Mouse (Mus musculus) heart, embryonic 11.5 days (tissue): ENCODE results near the gene Fbxo17. TPM values are rescaled to one million over a fixed set of nuclear protein-coding genes. Genes with fewer than 3 reads are reported as not detected.

ENCODE experiments used
- ATAC-seq: fragments of 200-750 bp; cut with Nextera tagmentation; replicated peaks from 2 replicates; pipeline ENCODE4 v1.8.0; 2017; ENCODE audit warnings: moderate library complexity; ENCODE audit not compliant: insufficient number of reproducible peaks, low FRiP score, low TSS enrichment
- H3K27ac ChIP-seq: fragments of 300-500 bp; sonication (generic); 2 replicates; pipeline ENCODE4 v1.5.1; 2014; ENCODE audit warnings: mild to moderate bottlenecking, low read depth, low read length
- H3K27me3 ChIP-seq: fragments of 300-500 bp; sonication (generic); 2 replicates; pipeline ENCODE4 v1.6.1; 2014; ENCODE audit warnings: mild to moderate bottlenecking, low read length, mixed read lengths; ENCODE audit not compliant: control insufficient read depth, insufficient read depth
- H3K36me3 ChIP-seq: fragments of 300-500 bp; sonication (generic); 2 replicates; pipeline ENCODE4 v1.6.1; 2014; ENCODE audit warnings: mild to moderate bottlenecking, low read length, moderate library complexity, mixed read lengths; ENCODE audit not compliant: control insufficient read depth, insufficient read depth
- H3K4me1 ChIP-seq: fragments of 300-500 bp; sonication (generic); 2 replicates; pipeline ENCODE4 v1.6.1; 2014; ENCODE audit warnings: low read length; ENCODE audit not compliant: control insufficient read depth, insufficient read depth
- H3K4me2 ChIP-seq: fragments of 300-500 bp; sonication (generic); 2 replicates; pipeline ENCODE4 v1.6.1; 2014; ENCODE audit warnings: mild to moderate bottlenecking, moderate library complexity
- H3K4me3 ChIP-seq: fragments of 300-500 bp; sonication (generic); 2 replicates; pipeline ENCODE4 v1.5.1; 2014; ENCODE audit warnings: low read depth, low read length
- H3K9ac ChIP-seq: fragments of 300-500 bp; sonication (generic); 2 replicates; pipeline ENCODE4 v1.6.1; 2014; ENCODE audit warnings: mild to moderate bottlenecking, low read depth, low read length, moderate library complexity
- H3K9me3 ChIP-seq: fragments of 300-500 bp; sonication (generic); replicated peaks from 2 replicates; pipeline ENCODE4 v1.6.1; 2016; ENCODE audit warnings: low read length; ENCODE audit not compliant: control insufficient read depth
- WGBS: fragments of 180-500 bp; shearing (Covaris S2); extraction: QIAGEN DNeasy Blood & Tissue Kit; methylation state at CpG from one replicate; pipeline ENCODE4 v1.1.7; 2014; ENCODE audit not compliant: insufficient replicate concordance; 5-methylcytosine and 5-hydroxymethylcytosine counted together
- polyA plus RNA-seq: library from polyadenylated mRNA; unstranded; fragments of >200 nt; fragmentation: Nextera tagmentation; extraction: Ambion mirVana; gene quantifications from 2 replicates; pipeline ENCODE4 v1.2.1, GENCODE M21; 2014

The Fbxo17 gene
- polyA plus RNA-seq, 1 experiment from 2014 or later = 12.0 TPM

- 89% methylated on average over 21 of the region's 21 CpGs for WGBS
- Histone ChIP-seq H3K4me3 (no peak overlapping the region), H3K9me3 (no peaks in the 10 kb centered on the region), H3K27ac (no peak overlapping the region), H3K9ac (no peak overlapping the region), H3K4me1 (peaks cover 6% of the 10 kb centered on the region; the same call in 1 of the 2 replicates), H3K27me3 (no peaks in the 10 kb centered on the region), H3K4me2 (no peak overlapping the region), H3K36me3 (peaks cover 19% of the 10 kb centered on the region)
- ATAC-seq = no peak
Measured at GRCm38 (mm10) chr7:28739829-28740228, 23.2 kb downstream of the Fbxo17 start.

GRCm38 (mm10) chr7:28740949-28741348 lies 24.3 kb downstream of the Fbxo17 start:
- Histone ChIP-seq H3K4me2 (peak overlapping the region; percentile 80), H3K36me3 (peaks cover 22% of the 10 kb centered on the region)
- WGBS = 33% methylated on average over 9 of the region's 9 CpGs

GRCm38 (mm10) chr7:28741368-28741708 lies 24.7 kb downstream of the Fbxo17 start:
- WGBS = 2% methylated on average over 13 of the region's 13 CpGs
- no peaks in the 10 kb centered on the region for H3K9me3 ChIP-seq
- peaks cover 6% of the 10 kb centered on the region; the same call in 1 of the 2 replicates for H3K4me1 ChIP-seq
- H3K27me3 ChIP-seq = no peaks in the 10 kb centered on the region
- peak overlapping the region; percentile 80 for H3K4me2 ChIP-seq
- H3K9ac ChIP-seq = peak overlapping the region; percentile 82
- H3K4me3 ChIP-seq = peak overlapping the region; percentile 70
- no peak for ATAC-seq
- H3K27ac ChIP-seq = peak overlapping the region; percentile 36; the same call in 1 of the 2 replicates
- peaks cover 21% of the 10 kb centered on the region for H3K36me3 ChIP-seq

More at GRCm38 (mm10) chr7:28740949-28741348, 24.3 kb downstream of the Fbxo17 start:
- H3K9me3 ChIP-seq = no peaks in the 10 kb centered on the region
- H3K4me3 ChIP-seq = peak overlapping the region; percentile 70
- peaks cover 6% of the 10 kb centered on the region; the same call in 1 of the 2 replicates for H3K4me1 ChIP-seq
- ATAC-seq = no peak
- no peaks in the 10 kb centered on the region for H3K27me3 ChIP-seq
- H3K9ac ChIP-seq = peak overlapping the region; percentile 82
- no peak overlapping the region for H3K27ac ChIP-seq

GRCm38 (mm10) chr7:28741709-28742438 lies 25.3 kb downstream of the Fbxo17 start, which contains the start of the genes Mrps12 and Sars2:
Gene Mrps12 (minus strand): TSS chr7:28741820.
Gene Sars2 (plus strand): TSS chr7:28741992.
- H3K9me3 ChIP-seq = no peaks in the 10 kb centered on the region
- no peaks in the 10 kb centered on the region for H3K27me3 ChIP-seq
- under 1% methylated on average over 39 of the region's 39 CpGs for WGBS
- peak within 1 kb of the TSS; percentile 80 for H3K4me2 ChIP-seq
- H3K4me3 ChIP-seq = peak within 1 kb of the TSS; percentile 70
- H3K27ac ChIP-seq = peak within 1 kb of the TSS; percentile 85
- peaks cover 20% of the 10 kb centered on the region for H3K36me3 ChIP-seq
- ATAC-seq = peak; percentile 96
- H3K9ac ChIP-seq = peak within 1 kb of the TSS; percentile 82
- peaks cover 6% of the 10 kb centered on the region; the same call in 1 of the 2 replicates for H3K4me1 ChIP-seq

GRCm38 (mm10) chr7:28749935-28750334 lies 33.3 kb downstream of the Fbxo17 start:
- no peak overlapping the region for H3K27ac ChIP-seq
- no peak overlapping the region for H3K9ac ChIP-seq
- no peak overlapping the region for H3K4me3 ChIP-seq
- H3K27me3 ChIP-seq = no peaks in the 10 kb centered on the region
- WGBS = 92% methylated on average over 7 of the region's 7 CpGs
- H3K36me3 ChIP-seq = peaks cover 16% of the 10 kb centered on the region
- H3K4me2 ChIP-seq = no peak overlapping the region
- no peaks in the 10 kb centered on the region for H3K4me1 ChIP-seq
- H3K9me3 ChIP-seq = no peaks in the 10 kb centered on the region
- peak; percentile 21; the same call in 1 of the 2 replicates for ATAC-seq

- H3K4me2 ChIP-seq = peak within 1 kb of the TSS; percentile 32; the same call in 1 of the 2 replicates
- 5% methylated on average over 17 of the region's 17 CpGs for WGBS
Measured at GRCm38 (mm10) chr7:28756079-28756478, 39.5 kb downstream of the Fbxo17 start, which contains the start of gene Ccer2. Gene Ccer2 (plus strand): TSS chr7:28756174.

GRCm38 (mm10) chr7:28758623-28759022 lies 42.0 kb downstream of the Fbxo17 start:
- Histone ChIP-seq H3K27ac (no peak overlapping the region), H3K4me1 (peaks cover 3% of the 10 kb centered on the region; the same call in 1 of the 2 replicates), H3K36me3 (peaks cover 12% of the 10 kb centered on the region), H3K9me3 (no peaks in the 10 kb centered on the region), H3K4me2 (no peak overlapping the region), H3K9ac (no peak overlapping the region), H3K27me3 (peaks cover 21% of the 10 kb centered on the region), H3K4me3 (no peak overlapping the region)
- no peak for ATAC-seq
- WGBS = 82% methylated on average over 13 of the region's 13 CpGs

More at GRCm38 (mm10) chr7:28756079-28756478, 39.5 kb downstream of the Fbxo17 start, which contains the start of gene Ccer2:
- peaks cover 21% of the 10 kb centered on the region for H3K27me3 ChIP-seq
- no peak for ATAC-seq
- no peaks in the 10 kb centered on the region for H3K9me3 ChIP-seq
- peaks cover 9% of the 10 kb centered on the region; the same call in 1 of the 2 replicates for H3K36me3 ChIP-seq
- H3K4me3 ChIP-seq = 0 out of 2 replicates have a peak within 1 kb of the TSS, but pooled peaks have one; percentile 10
- peaks cover 3% of the 10 kb centered on the region; the same call in 1 of the 2 replicates for H3K4me1 ChIP-seq
- no peak within 1 kb of the TSS for H3K27ac ChIP-seq
- H3K9ac ChIP-seq = no peak within 1 kb of the TSS

- ATAC-seq = no peak
- Histone ChIP-seq H3K27me3 (peaks cover 5% of the 10 kb centered on the region; the same call in 1 of the 2 replicates), H3K4me1 (peaks cover 5% of the 10 kb centered on the region; the same call in 1 of the 2 replicates), H3K36me3 (peaks cover 12% of the 10 kb centered on the region), H3K9ac (no peak overlapping the region), H3K9me3 (no peaks in the 10 kb centered on the region), H3K4me2 (no peak overlapping the region), H3K4me3 (no peak overlapping the region), H3K27ac (no peak overlapping the region)
- WGBS = 84% methylated on average over 9 of the region's 9 CpGs
Measured at GRCm38 (mm10) chr7:28761907-28762306, 45.3 kb downstream of the Fbxo17 start.
